Mouse (Mus musculus): ENCODE measurements around the gene Gm10837. TPM values are rescaled to one million over a fixed set of nuclear protein-coding genes. Genes with fewer than 3 reads are reported as not detected.

Gm10837 gene
- polyA plus RNA-seq, 1 experiment: not detected

DNA sequence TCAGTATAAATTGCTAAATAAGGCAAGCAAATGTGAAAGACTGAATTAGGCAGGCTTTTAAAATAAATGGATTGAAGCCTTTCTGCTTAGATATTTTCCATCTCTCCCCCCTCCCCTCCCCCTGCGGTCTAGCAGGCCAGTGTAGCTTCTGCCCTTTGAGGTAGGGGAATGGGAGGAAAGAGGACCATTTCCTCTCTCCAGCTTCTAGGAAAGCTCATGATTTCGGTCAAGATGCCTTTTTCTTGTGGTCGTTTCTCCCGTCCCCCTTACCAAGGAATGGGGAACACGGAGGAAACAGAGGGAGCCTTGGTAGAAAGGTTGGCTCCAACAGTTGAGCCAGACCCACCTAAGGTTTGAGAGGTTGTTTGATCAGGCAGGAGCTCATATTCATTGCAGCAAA is 17.7 kb upstream of the Gm10837 start:
- no peak overlapping the region for H3K4me3 ChIP-seq (ENCODE audit: low read depth, low read length)
- TF ChIP-seq POLR2A (IDR thresholded peaks at IDR 0.05; ENCODE audit: low read depth, low read length): no peak
- TF ChIP-seq CTCF (IDR thresholded peaks at IDR 0.05; ENCODE audit: extremely low read depth, insufficient read length, insufficient replicate concordance, low read depth, low read length): no peak
- peaks cover 86% of the 10 kb centered on the region for H3K27me3 ChIP-seq (ENCODE audit: control insufficient read depth, insufficient read depth, low read length)
- no peaks in the 10 kb centered on the region for H3K36me3 ChIP-seq (ENCODE audit: control insufficient read depth, insufficient read depth, low read length)
- no peak overlapping the region for H3K27ac ChIP-seq (ENCODE audit: insufficient read depth, low read depth, low read length)
- H3K4me1 ChIP-seq (ENCODE audit: control insufficient read depth, insufficient read depth, insufficient read length, low read length): peaks cover 9% of the 10 kb centered on the region
- 4% methylated on average over 5 of the region's 5 CpGs for WGBS

DNA sequence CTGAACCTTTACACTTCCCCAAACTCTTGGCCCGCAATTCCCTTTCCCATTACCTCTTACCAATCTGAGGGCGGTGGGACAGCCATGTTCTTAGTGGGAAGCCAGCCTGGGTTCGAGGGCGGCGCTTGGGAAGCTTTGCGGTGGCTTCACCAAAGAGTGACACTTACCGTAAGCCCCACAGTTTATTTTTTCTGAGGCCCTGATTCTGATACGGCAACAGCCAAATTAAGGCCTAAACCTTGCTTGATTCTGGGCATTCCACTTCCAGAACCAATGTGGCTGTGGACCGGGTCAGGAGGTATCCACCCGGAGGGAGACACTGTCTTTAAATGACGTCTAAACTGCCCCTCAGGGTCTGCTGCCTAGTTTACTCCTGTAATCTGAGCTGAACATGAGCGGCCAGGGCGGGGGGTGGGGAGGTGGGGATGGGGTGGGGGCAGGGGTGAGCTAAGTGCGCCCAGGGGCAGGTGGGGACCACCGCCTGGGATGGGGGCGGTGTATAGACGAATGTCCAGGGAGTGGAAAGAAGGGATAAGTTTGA is 17.1 kb upstream of the Gm10837 start:
- Histone ChIP-seq H3K36me3 (ENCODE audit: control insufficient read depth, insufficient read depth, low read length) (no peaks in the 10 kb centered on the region), H3K4me3 (ENCODE audit: low read depth, low read length) (no peak overlapping the region), H3K27me3 (ENCODE audit: control insufficient read depth, insufficient read depth, low read length) (peaks cover 84% of the 10 kb centered on the region), H3K4me1 (ENCODE audit: control insufficient read depth, insufficient read depth, insufficient read length, low read length) (peaks cover 9% of the 10 kb centered on the region), H3K27ac (ENCODE audit: insufficient read depth, low read depth, low read length) (no peak overlapping the region)
- no peak for TF ChIP-seq POLR2A (IDR thresholded peaks at IDR 0.05; ENCODE audit: low read depth, low read length)
- TF ChIP-seq CTCF (IDR thresholded peaks at IDR 0.05; ENCODE audit: extremely low read depth, insufficient read length, insufficient replicate concordance, low read depth, low read length): no peak
- WGBS: 4% methylated on average over 17 of the region's 17 CpGs

DNA sequence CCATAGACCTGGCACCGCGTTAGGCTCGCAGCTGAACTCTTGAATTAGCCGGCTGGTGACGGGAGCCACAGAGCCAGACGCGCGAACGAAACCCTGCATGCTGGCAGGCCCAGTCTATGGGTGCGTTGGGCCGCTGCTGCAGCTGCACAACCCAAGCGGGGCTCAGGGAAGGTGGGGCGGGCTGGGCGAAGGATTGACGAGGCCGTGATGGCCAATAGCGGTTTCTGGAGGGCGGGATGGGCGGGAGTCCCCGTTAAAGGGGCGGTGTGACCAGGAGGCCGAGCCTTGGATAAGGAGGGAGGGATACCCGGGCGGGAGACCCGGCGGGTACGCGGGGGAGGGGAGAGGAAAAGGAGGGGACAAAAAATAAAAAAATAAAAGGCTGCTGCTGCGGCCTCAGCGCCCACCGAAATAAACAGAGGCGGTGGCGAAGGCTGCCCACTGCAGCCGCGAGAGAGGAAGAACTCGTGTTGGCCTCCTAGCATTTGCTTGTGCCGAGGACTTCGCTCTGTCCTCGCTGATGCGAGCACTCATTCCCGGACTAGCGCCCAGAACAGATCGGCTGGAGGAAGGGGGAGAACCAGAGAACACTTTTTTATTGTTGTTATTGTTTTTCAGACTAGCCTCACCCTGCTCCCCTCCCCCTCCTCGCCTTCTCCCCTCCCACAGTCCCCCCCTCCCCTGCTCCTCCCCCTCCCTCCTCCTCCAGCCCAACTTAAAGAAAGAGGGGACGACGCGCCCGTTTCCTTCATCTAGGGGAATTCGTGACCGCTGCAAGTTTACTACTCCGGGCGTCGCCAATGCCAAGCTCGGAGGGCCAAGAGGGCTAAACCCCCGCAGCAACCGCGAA is 16.1 kb upstream of the Gm10837 start:
- H3K27ac ChIP-seq (ENCODE audit: insufficient read depth, low read depth, low read length): no peak overlapping the region
- H3K4me1 ChIP-seq (ENCODE audit: control insufficient read depth, insufficient read depth, insufficient read length, low read length): peaks cover 9% of the 10 kb centered on the region
- TF ChIP-seq POLR2A (IDR thresholded peaks at IDR 0.05; ENCODE audit: low read depth, low read length) (no peak), CTCF (IDR thresholded peaks at IDR 0.05; ENCODE audit: extremely low read depth, insufficient read length, insufficient replicate concordance, low read depth, low read length) (no peak)
- peaks cover 84% of the 10 kb centered on the region for H3K27me3 ChIP-seq (ENCODE audit: control insufficient read depth, insufficient read depth, low read length)
- H3K4me3 ChIP-seq (ENCODE audit: low read depth, low read length): peak overlapping the region; percentile 45
- WGBS: 1% methylated on average over 57 of the region's 57 CpGs
- H3K36me3 ChIP-seq (ENCODE audit: control insufficient read depth, insufficient read depth, low read length): no peaks in the 10 kb centered on the region

DNA sequence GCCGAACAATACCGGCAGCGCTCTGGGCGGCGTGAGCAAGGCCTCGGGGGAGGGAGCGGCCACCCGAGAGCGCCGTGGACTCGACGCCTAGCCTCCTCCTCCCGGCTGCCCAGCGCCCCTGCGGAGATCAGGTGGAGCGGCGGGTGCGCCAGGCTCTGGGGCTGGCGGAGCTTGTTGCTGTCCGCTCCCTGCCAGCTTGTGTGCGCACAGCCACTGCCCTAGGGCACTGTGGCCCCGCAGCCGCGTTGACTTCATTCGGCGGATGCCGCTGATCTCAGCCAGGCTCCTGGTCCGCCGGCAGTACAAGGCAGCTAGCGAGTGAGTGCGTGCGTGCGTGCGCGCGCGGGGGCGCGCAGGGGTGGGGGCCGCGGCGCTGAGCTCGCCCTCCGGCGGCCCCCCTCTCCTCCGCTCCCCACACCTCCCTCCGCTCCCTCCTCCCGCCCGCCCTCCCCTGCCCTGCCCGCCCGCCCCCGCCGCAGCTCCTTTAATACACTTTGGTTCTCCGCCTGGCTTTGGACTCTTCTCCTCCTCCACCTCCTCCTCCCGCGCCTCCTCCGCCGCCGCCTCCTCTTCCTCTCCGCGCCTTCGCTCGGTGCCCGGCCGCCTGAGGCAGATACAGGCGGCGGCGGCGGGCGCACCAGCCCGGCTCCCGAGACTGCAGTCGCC is 15.4 kb upstream of the Gm10837 start, which contains the start of gene Zic2:
TSS of gene Zic2 (plus strand) at position 545 of the 666 bp plus-strand sequence.
- 1% methylated on average over 64 of the region's 73 CpGs for WGBS
- H3K4me3 ChIP-seq (ENCODE audit: low read depth, low read length): peak within 1 kb of the TSS; percentile 52
- H3K27ac ChIP-seq (ENCODE audit: insufficient read depth, low read depth, low read length): no peak within 1 kb of the TSS
- H3K36me3 ChIP-seq (ENCODE audit: control insufficient read depth, insufficient read depth, low read length): no peaks in the 10 kb centered on the region
- H3K27me3 ChIP-seq (ENCODE audit: control insufficient read depth, insufficient read depth, low read length): peaks cover 82% of the 10 kb centered on the region
- peaks cover 9% of the 10 kb centered on the region for H3K4me1 ChIP-seq (ENCODE audit: control insufficient read depth, insufficient read depth, insufficient read length, low read length)
- no peak for TF ChIP-seq CTCF (IDR thresholded peaks at IDR 0.05; ENCODE audit: extremely low read depth, insufficient read length, insufficient replicate concordance, low read depth, low read length)
- no peak for TF ChIP-seq POLR2A (IDR thresholded peaks at IDR 0.05; ENCODE audit: low read depth, low read length)

DNA sequence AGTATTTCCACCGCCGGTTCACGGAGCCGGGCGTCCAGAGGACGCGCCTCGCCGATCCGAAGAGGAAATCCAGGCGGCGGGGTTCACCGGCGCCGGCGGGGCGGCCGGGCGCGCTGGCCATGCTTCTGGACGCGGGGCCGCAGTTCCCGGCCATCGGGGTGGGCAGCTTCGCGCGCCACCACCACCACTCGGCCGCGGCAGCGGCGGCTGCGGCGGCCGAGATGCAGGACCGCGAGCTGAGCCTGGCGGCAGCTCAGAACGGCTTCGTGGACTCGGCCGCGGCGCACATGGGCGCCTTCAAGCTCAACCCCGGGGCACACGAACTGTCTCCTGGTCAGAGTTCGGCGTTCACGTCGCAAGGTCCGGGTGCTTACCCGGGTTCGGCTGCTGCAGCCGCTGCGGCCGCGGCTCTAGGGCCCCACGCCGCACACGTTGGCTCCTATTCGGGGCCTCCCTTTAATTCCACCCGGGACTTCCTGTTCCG is 14.8 kb upstream of the Gm10837 start:
- no peaks in the 10 kb centered on the region for H3K36me3 ChIP-seq (ENCODE audit: control insufficient read depth, insufficient read depth, low read length)
- TF ChIP-seq CTCF (IDR thresholded peaks at IDR 0.05; ENCODE audit: extremely low read depth, insufficient read length, insufficient replicate concordance, low read depth, low read length): no peak
- no peak for TF ChIP-seq POLR2A (IDR thresholded peaks at IDR 0.05; ENCODE audit: low read depth, low read length)
- peaks cover 87% of the 10 kb centered on the region for H3K27me3 ChIP-seq (ENCODE audit: control insufficient read depth, insufficient read depth, low read length)
- 1% methylated on average over 65 of the region's 65 CpGs for WGBS
- H3K4me3 ChIP-seq (ENCODE audit: low read depth, low read length): peak overlapping the region; percentile 52
- peaks cover 9% of the 10 kb centered on the region for H3K4me1 ChIP-seq (ENCODE audit: control insufficient read depth, insufficient read depth, insufficient read length, low read length)
- H3K27ac ChIP-seq (ENCODE audit: insufficient read depth, low read depth, low read length): no peak overlapping the region

DNA sequence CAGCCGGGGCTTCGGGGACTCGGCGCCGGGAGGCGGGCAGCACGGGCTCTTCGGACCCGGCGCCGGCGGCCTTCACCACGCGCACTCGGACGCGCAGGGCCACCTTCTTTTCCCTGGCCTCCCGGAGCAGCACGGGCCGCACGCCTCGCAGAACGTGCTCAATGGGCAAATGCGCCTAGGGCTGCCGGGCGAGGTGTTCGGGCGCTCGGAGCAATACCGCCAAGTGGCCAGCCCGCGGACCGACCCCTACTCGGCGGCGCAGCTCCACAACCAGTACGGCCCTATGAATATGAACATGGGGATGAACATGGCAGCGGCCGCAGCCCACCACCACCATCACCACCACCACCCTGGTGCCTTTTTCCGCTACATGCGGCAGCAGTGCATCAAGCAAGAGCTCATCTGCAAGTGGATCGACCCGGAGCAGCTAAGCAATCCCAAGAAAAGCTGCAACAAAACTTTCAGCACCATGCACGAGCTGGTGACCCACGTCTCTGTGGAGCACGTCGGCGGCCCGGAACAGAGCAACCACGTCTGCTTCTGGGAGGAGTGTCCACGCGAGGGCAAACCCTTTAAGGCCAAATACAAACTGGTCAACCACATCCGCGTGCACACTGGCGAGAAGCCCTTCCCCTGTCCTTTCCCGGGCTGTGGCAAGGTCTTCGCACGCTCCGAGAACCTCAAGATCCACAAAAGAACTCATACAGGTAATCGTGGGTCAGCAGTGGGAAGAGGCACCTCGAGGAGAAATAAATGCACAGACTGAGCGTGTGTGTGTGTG is 14.2 kb upstream of the Gm10837 start:
- peak overlapping the region; percentile 52 for H3K4me3 ChIP-seq (ENCODE audit: low read depth, low read length)
- 2% methylated on average over 62 of the region's 62 CpGs for WGBS
- TF ChIP-seq POLR2A (IDR thresholded peaks at IDR 0.05; ENCODE audit: low read depth, low read length) (no peak), CTCF (IDR thresholded peaks at IDR 0.05; ENCODE audit: extremely low read depth, insufficient read length, insufficient replicate concordance, low read depth, low read length) (no peak)
- peaks cover 88% of the 10 kb centered on the region for H3K27me3 ChIP-seq (ENCODE audit: control insufficient read depth, insufficient read depth, low read length)
- H3K4me1 ChIP-seq (ENCODE audit: control insufficient read depth, insufficient read depth, insufficient read length, low read length): peaks cover 9% of the 10 kb centered on the region
- no peaks in the 10 kb centered on the region for H3K36me3 ChIP-seq (ENCODE audit: control insufficient read depth, insufficient read depth, low read length)
- H3K27ac ChIP-seq (ENCODE audit: insufficient read depth, low read depth, low read length): no peak overlapping the region
